Mouse (Mus musculus): Measurements from ENCODE around the gene Cpne2. TPM values are rescaled to one million over a fixed set of nuclear protein-coding genes. Genes with fewer than 3 reads are reported as not detected.

The Cpne2 gene
- polyA plus RNA-seq, 1 experiment: 45.7 TPM

DNA sequence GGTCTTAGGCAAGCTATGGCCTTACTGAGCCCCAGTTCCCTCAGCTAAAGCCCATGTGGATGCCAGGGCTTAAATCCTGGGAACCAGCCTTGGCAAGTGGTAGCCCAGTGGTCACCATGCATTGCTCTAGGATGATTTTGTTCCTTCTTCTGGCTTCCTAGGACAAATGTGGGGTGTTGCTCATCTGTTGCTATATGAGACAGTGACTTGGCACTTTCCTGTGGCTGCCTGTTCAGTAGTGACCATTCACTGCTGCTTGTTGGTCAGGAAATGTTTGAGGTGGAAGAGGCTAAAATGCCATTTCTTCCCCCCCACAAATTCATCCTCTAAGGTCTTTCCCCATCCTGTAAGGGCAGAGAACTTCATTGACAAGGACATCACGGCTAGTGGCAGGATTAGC is 36.6 kb downstream of the Cpne2 start:
- TF ChIP-seq POLR2A (IDR thresholded peaks at IDR 0.05; ENCODE audit: borderline replicate concordance, low read depth, low read length): no peak
- TF ChIP-seq CTCF (IDR thresholded peaks at IDR 0.05; ENCODE audit: low read depth, low read length): no peak
- Histone ChIP-seq H3K4me3 (ENCODE audit: insufficient read depth, low read length) (no peak overlapping the region), H3K4me1 (ENCODE audit: control insufficient read depth, insufficient read depth, low read length) (peaks cover 12% of the 10 kb centered on the region), H3K27ac (ENCODE audit: insufficient read depth, low read depth, low read length) (no peak overlapping the region)

DNA sequence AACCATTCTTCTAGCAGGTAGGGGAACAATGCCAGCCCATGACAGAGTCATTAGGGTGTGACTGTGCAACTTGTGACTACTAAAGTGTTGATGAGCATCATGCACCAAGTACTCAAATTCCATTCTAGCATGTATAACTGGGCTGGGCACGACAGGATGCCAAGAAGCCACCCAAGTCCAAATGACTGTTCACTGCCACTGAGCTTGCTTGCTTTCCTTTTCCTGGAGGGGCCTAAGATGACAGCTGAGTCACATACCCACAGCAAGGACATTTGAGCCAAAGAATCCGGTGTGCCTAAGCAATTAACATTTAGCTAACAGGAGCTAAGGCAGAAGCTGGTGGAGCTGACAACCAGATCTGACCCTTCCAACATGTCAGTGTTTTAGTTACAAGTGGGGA is 39.1 kb downstream of the Cpne2 start:
- TF ChIP-seq POLR2A (IDR thresholded peaks at IDR 0.05; ENCODE audit: borderline replicate concordance, low read depth, low read length) (no peak), CTCF (IDR thresholded peaks at IDR 0.05; ENCODE audit: low read depth, low read length) (no peak)
- Histone ChIP-seq H3K27ac (ENCODE audit: insufficient read depth, low read depth, low read length) (no peak overlapping the region), H3K4me3 (ENCODE audit: insufficient read depth, low read length) (no peak overlapping the region), H3K4me1 (ENCODE audit: control insufficient read depth, insufficient read depth, low read length) (peaks cover 9% of the 10 kb centered on the region)

DNA sequence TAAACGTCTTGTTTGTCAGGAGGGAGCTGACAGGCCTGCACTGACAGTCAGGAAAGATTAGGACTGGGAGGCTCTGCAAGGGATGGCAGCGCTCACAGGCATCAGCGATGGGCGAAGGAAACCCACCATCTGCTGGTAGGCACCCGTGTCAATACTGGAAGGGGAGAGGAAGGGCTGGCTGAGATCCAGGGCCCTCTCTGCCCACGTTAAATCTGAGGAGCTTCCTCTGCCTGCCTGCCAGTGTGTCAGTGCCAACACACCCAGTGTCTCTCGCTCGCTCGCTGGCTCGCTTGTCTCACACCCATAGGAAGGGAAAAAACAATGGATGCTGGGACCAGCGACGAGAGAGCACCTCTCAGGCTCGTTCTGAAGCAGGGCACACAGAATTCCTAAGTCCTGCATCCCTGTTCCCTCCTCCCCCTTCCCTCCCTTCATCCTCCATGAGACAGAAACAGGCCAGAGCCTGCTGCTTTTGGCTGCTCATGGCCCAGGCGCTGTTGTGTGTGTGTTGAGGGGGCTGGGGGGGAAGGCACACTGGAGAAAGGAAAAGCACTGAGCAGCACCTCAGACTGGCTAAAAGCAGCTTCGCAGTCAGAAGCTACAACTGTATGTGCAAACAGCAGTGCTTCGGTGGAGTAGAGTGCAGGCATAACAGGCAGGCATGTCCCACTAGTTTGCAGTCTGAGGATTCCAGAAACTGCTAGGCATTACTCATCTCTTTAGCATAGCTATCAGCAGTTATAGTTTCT is 41.5 kb downstream of the Cpne2 start:
- Histone ChIP-seq H3K27ac (ENCODE audit: insufficient read depth, low read depth, low read length) (no peak overlapping the region), H3K4me3 (ENCODE audit: insufficient read depth, low read length) (no peak overlapping the region), H3K4me1 (ENCODE audit: control insufficient read depth, insufficient read depth, low read length) (peaks cover 6% of the 10 kb centered on the region)
- TF ChIP-seq POLR2A (IDR thresholded peaks at IDR 0.05; ENCODE audit: borderline replicate concordance, low read depth, low read length): no peak
- no peak for TF ChIP-seq CTCF (IDR thresholded peaks at IDR 0.05; ENCODE audit: low read depth, low read length)

DNA sequence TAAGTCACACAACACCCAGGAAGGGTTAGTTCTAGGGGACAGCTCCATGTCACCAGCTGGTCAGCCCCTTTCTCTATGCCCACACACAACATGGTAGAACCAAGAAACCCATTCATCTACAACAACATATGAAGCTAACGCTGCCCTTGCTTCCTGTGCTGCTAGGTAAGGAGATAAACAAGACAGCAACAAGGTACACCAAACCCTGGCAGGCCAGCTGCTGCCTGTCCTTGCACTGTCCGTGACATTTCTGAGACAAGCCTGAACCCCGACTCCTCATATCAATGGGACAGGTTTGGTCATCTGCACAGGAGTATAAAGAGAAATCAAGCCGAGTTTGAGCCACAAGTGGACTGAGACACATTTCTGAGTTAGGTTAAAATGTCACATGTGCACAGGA is 42.4 kb downstream of the Cpne2 start:
- no peak for TF ChIP-seq CTCF (IDR thresholded peaks at IDR 0.05; ENCODE audit: low read depth, low read length)
- no peak for TF ChIP-seq POLR2A (IDR thresholded peaks at IDR 0.05; ENCODE audit: borderline replicate concordance, low read depth, low read length)
- Histone ChIP-seq H3K4me3 (ENCODE audit: insufficient read depth, low read length) (no peak overlapping the region), H3K27ac (ENCODE audit: insufficient read depth, low read depth, low read length) (no peak overlapping the region), H3K4me1 (ENCODE audit: control insufficient read depth, insufficient read depth, low read length) (no peaks in the 10 kb centered on the region)

DNA sequence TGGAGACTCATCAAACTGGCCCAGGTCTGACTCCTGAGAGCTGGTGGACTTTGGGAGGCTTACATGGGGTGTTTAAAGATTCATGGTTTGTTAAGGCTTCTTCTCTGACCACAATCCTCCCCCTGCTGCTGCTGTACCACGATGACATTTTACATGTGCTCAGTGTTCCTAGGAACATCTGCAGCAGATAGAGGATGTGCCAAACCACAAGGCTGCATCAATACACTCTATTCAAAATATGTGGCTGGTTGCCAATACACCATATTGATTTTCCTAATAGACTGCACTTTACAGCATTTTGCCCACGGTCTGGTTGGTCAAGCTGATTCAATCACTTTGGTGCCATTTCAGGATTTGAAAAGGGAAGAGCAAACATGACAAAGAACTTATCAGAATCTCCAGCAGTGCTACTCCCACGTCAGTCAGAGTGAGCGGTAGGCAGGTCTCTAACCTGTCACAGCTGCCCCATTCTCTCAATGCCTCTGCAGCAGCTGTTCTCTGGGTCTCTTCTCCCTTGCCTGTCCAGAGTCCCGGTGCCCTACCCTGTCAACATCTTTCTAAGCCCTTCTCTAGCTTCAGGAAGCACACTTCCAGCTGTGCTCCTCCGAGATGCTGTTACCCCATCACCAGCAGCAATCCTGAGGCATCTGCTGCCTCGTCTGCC is 49.2 kb downstream of the Cpne2 start:
- TF ChIP-seq POLR2A (IDR thresholded peaks at IDR 0.05; ENCODE audit: borderline replicate concordance, low read depth, low read length) (no peak), CTCF (IDR thresholded peaks at IDR 0.05; ENCODE audit: low read depth, low read length) (no peak)
- H3K4me3 ChIP-seq (ENCODE audit: insufficient read depth, low read length): no peak overlapping the region

DNA sequence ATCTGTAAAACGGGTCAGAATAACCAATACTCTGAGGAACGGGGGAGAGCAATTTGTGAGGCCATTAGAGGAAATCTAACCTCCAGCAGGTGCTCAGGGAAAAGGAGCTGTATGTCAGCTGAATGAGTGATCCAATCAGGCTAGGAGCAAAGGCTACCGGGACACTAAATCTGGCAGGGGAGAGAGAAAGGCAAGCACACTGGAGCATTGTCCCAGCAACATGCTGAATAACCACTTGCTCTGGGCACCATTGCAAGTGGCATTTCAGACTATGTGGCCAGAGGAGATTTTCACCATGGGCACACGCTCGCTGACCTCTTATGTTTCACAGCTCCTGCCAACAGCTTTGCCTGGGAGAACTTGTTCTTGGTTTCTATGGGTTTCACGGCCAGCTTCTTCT is 49.8 kb downstream of the Cpne2 start:
- Histone ChIP-seq H3K4me1 (ENCODE audit: control insufficient read depth, insufficient read depth, low read length) (peaks cover 3% of the 10 kb centered on the region), H3K27ac (ENCODE audit: insufficient read depth, low read depth, low read length) (no peak overlapping the region)
- TF ChIP-seq CTCF (IDR thresholded peaks at IDR 0.05; ENCODE audit: low read depth, low read length): no peak
- no peak for TF ChIP-seq POLR2A (IDR thresholded peaks at IDR 0.05; ENCODE audit: borderline replicate concordance, low read depth, low read length)

More for the DNA sequence above, 49.2 kb downstream of the Cpne2 start:
- Histone ChIP-seq H3K4me1 (ENCODE audit: control insufficient read depth, insufficient read depth, low read length) (peaks cover 3% of the 10 kb centered on the region), H3K27ac (ENCODE audit: insufficient read depth, low read depth, low read length) (no peak overlapping the region)

DNA sequence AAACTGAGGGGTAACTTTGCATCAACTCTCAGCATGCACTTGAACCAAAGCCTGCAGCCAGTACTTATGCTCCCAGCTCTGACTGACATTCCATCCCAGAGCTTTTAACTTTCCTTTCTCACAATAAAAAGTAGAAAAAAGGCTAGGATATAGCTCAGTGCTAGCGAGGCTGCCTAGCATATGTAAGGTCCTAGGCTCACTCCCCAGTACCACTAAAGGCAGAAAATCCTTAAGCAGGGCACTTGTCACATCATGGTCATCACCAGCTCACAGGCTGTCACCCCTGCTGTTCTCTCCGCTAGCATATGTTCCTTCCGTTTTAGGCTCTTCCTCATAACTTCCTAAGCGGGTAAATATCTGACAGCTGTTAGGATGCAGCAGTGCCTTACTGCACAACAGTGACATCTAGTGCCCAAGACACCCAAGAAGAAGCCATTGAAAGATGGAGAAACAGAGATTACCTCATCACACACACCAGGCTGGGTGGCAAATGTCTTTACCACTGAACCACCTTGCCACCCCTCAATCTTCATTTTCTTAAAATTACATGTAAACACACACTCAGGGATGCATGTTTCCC is 51.5 kb downstream of the Cpne2 start:
- Histone ChIP-seq H3K4me1 (ENCODE audit: control insufficient read depth, insufficient read depth, low read length) (peaks cover 3% of the 10 kb centered on the region), H3K27ac (ENCODE audit: insufficient read depth, low read depth, low read length) (no peak overlapping the region), H3K4me3 (ENCODE audit: insufficient read depth, low read length) (no peak overlapping the region)
- TF ChIP-seq POLR2A (IDR thresholded peaks at IDR 0.05; ENCODE audit: borderline replicate concordance, low read depth, low read length) (no peak), CTCF (IDR thresholded peaks at IDR 0.05; ENCODE audit: low read depth, low read length) (no peak)

More for the DNA sequence above, 49.8 kb downstream of the Cpne2 start:
- H3K4me3 ChIP-seq (ENCODE audit: insufficient read depth, low read length): no peak overlapping the region

DNA sequence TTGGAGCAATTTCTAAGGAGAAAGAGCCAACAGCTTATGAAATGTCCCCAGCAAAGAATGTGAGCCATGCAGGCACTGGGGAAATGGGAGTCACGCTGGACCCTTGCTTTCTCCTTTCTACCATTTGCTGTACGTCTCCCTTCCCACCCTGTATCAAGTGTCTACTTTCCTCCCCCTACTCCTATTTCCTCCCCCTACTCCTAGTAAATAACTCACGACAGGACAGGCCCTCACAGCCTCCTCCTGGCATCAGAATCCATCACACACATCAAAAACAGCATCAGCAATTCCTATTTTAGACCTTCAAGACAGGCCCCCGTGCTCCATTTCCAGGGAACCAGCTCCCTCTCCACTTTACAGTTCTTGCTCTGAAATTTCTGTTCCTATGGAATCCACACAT is 58.9 kb downstream of the Cpne2 start:
- Histone ChIP-seq H3K4me3 (ENCODE audit: insufficient read depth, low read length) (no peak overlapping the region), H3K27ac (ENCODE audit: insufficient read depth, low read depth, low read length) (no peak overlapping the region), H3K4me1 (ENCODE audit: control insufficient read depth, insufficient read depth, low read length) (no peaks in the 10 kb centered on the region)
- TF ChIP-seq CTCF (IDR thresholded peaks at IDR 0.05; ENCODE audit: low read depth, low read length) (no peak), POLR2A (IDR thresholded peaks at IDR 0.05; ENCODE audit: borderline replicate concordance, low read depth, low read length) (no peak)

DNA sequence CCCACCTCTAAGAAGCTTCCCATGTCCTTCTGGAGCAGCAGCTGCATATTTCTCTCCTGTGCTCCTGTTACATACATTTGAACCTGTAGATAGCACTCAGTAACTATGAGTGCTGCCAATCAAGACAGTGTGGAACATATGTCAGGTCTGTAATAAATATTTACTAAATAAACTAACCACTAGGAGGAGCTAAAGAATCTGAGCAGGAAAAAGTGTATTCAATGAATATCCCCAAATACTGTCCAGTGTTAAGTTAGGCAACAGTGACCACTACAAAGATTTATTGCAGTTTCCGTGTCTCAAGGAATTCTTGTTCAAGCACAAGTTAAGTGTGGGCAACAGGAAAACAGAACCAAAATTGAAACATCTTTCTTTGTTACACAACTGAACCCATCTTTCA is 61.4 kb downstream of the Cpne2 start:
- no peak overlapping the region for H3K27ac ChIP-seq (ENCODE audit: insufficient read depth, low read depth, low read length)
- peaks cover 4% of the 10 kb centered on the region; the same call in 1 of the 2 replicates for H3K4me1 ChIP-seq (ENCODE audit: control insufficient read depth, insufficient read depth, low read length)
- TF ChIP-seq CTCF (IDR thresholded peaks at IDR 0.05; ENCODE audit: low read depth, low read length) (no peak), POLR2A (IDR thresholded peaks at IDR 0.05; ENCODE audit: borderline replicate concordance, low read depth, low read length) (no peak)
- H3K4me3 ChIP-seq (ENCODE audit: insufficient read depth, low read length): no peak overlapping the region

DNA sequence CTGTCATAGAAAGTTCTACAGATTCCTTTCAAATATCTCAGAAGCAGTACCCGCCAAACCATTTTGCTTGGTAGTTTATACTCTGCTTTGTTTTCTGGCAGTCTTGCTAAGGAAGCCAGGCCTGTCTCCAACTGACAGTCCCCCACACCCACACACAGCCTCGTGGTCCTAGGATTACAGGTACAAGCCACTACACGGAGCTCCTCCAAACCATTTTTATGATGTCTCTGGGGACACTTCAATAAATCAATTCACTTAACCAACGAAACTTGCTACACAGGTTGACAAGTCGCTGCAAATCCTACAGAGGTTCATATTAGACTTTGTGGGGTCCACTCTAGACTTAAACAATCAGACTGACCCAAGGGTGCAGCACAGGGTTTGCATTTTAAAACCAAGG is 67.7 kb downstream of the Cpne2 start:
- peaks cover 4% of the 10 kb centered on the region; the same call in 1 of the 2 replicates for H3K4me1 ChIP-seq (ENCODE audit: control insufficient read depth, insufficient read depth, low read length)
- no peak overlapping the region for H3K27ac ChIP-seq (ENCODE audit: insufficient read depth, low read depth, low read length)
- TF ChIP-seq CTCF (IDR thresholded peaks at IDR 0.05; ENCODE audit: low read depth, low read length): no peak
- no peak for TF ChIP-seq POLR2A (IDR thresholded peaks at IDR 0.05; ENCODE audit: borderline replicate concordance, low read depth, low read length)
- peak overlapping the region; percentile 95 for H3K4me3 ChIP-seq (ENCODE audit: insufficient read depth, low read length)

All from bone marrow macrophage, adult 2 months (primary cell).